Mouse (Mus musculus) liver, postnatal 0 days (tissue): ENCODE results near the gene Pcbd1. TPM values are rescaled to one million over a fixed set of nuclear protein-coding genes. Genes with fewer than 3 reads are reported as not detected.

Experiments used
- ATAC-seq: fragments of 200-750 bp; cut with Nextera tagmentation; 2 replicates; pipeline ENCODE4 v1.8.0; 2017; ENCODE audit warnings: mild to moderate bottlenecking, moderate library complexity
- DNase-seq: peaks from one replicate; pipeline ENCODE4 v3.0.0-alpha.2; 2016
- H3K27ac ChIP-seq: fragments of 300-500 bp; sonication (generic); 2 replicates; pipeline ENCODE4 v1.5.1; 2014; ENCODE audit warnings: antibody characterized with exemption, moderate library complexity, mild to moderate bottlenecking, low read depth
- H3K27me3 ChIP-seq: fragments of 300-500 bp; sonication (generic); 2 replicates; pipeline ENCODE4 v1.6.1; 2014; ENCODE audit warnings: low read length, control low read depth, mixed read lengths; ENCODE audit not compliant: insufficient read depth
- H3K36me3 ChIP-seq: fragments of 300-500 bp; sonication (generic); replicated peaks from 2 replicates; pipeline ENCODE4 v1.6.1; 2014; ENCODE audit warnings: mild to moderate bottlenecking, control low read depth, low read length, moderate library complexity, mixed read lengths; ENCODE audit not compliant: insufficient read depth
- H3K4me1 ChIP-seq: fragments of 300-500 bp; sonication (generic); 2 replicates; pipeline ENCODE4 v1.6.1; 2014; ENCODE audit warnings: antibody characterized with exemption, mild to moderate bottlenecking, control low read depth; ENCODE audit not compliant: insufficient read depth
- H3K4me2 ChIP-seq: fragments of 300-500 bp; sonication (generic); 2 replicates; pipeline ENCODE4 v1.6.1; 2014; ENCODE audit warnings: low read depth, mild to moderate bottlenecking, low read length, moderate library complexity, mixed read lengths
- H3K4me3 ChIP-seq: fragments of 300-500 bp; sonication (generic); 2 replicates; pipeline ENCODE4 v1.5.1; 2014; ENCODE audit warnings: low read depth, low read length
- H3K9ac ChIP-seq: fragments of 300-500 bp; sonication (generic); replicated peaks from 2 replicates; pipeline ENCODE4 v1.6.1; 2014; ENCODE audit warnings: mild to moderate bottlenecking, moderate library complexity
- H3K9me3 ChIP-seq: fragments of 300-500 bp; sonication (generic); 2 replicates; pipeline ENCODE4 v1.6.1; 2016; ENCODE audit warnings: mild to moderate bottlenecking, control low read depth, low read length, mixed read lengths
- CTCF ChIP-seq: sonication (generic); IDR thresholded peaks from 2 replicates; pipeline ENCODE4 v1.5.1; 2016; ENCODE audit warnings: antibody characterized with exemption, low read depth
- EP300 ChIP-seq: IDR thresholded peaks from 2 replicates; pipeline ENCODE4 v1.6.1; 2016; ENCODE audit warnings: antibody characterized with exemption, low read depth, mild to moderate bottlenecking
- WGBS: fragments of 180-500 bp; shearing (Covaris S2); extraction: QIAGEN DNeasy Blood & Tissue Kit; methylation state at CpG from one replicate; pipeline ENCODE4 v1.1.7; 2014; ENCODE audit not compliant: insufficient replicate concordance; 5-methylcytosine and 5-hydroxymethylcytosine counted together
- polyA plus RNA-seq: library from polyadenylated mRNA; unstranded; fragments of >200 nt; fragmentation: Nextera tagmentation; extraction: Ambion mirVana; gene quantifications from 2 replicates; pipeline ENCODE4 v1.2.1, GENCODE M21; 2015

Gene Pcbd1
- polyA plus RNA-seq, 1 experiment from 2014 or later: 333 TPM

- 50% methylated on average over 3 of the region's 3 CpGs for WGBS
- Histone ChIP-seq H3K9ac (0 out of 2 replicates have a peak overlapping the region, but pooled peaks have one; percentile 21), H3K27me3 (no peaks in the 10 kb centered on the region), H3K4me1 (peaks cover 19% of the 10 kb centered on the region), H3K4me2 (peak overlapping the region; percentile 11), H3K9me3 (no peaks in the 10 kb centered on the region), H3K36me3 (peaks cover 14% of the 10 kb centered on the region), H3K4me3 (peak overlapping the region; percentile 5; the same call in 1 of the 2 replicates), H3K27ac (peak overlapping the region; percentile 64)
- DNase-seq (no peak), ATAC-seq (peak; percentile 90)
- TF ChIP-seq EP300 (peak; percentile 86), CTCF (no peak)
Measured at GRCm38 (mm10) chr10:61123276-61123913, 34.3 kb downstream of the Pcbd1 start.

- peak overlapping the region; percentile 11; the same call in 1 of the 2 replicates for H3K4me2 ChIP-seq
- H3K4me1 ChIP-seq: peaks cover 26% of the 10 kb centered on the region
- DNase-seq: no peak
- H3K4me3 ChIP-seq: no peak overlapping the region
- H3K27me3 ChIP-seq: no peaks in the 10 kb centered on the region
- no peaks in the 10 kb centered on the region for H3K9me3 ChIP-seq
- ATAC-seq: no peak
- TF ChIP-seq CTCF (no peak), EP300 (peak; percentile 63)
- no peak overlapping the region for H3K9ac ChIP-seq
- WGBS: 53% methylated on average over 2 of the region's 2 CpGs
- H3K36me3 ChIP-seq: peaks cover 12% of the 10 kb centered on the region
- peak overlapping the region; percentile 64; the same call in 1 of the 2 replicates for H3K27ac ChIP-seq
Measured at GRCm38 (mm10) chr10:61124462-61124861, 35.3 kb downstream of the Pcbd1 start.

GRCm38 (mm10) chr10:61128701-61129365 lies 39.7 kb downstream of the Pcbd1 start:
- Histone ChIP-seq H3K27me3 (no peaks in the 10 kb centered on the region), H3K36me3 (no peaks in the 10 kb centered on the region; the same call in 1 of the 2 replicates), H3K27ac (no peak overlapping the region), H3K4me3 (no peak overlapping the region), H3K4me2 (0 out of 2 replicates have a peak overlapping the region, but pooled peaks have one; percentile 2), H3K9me3 (no peaks in the 10 kb centered on the region), H3K9ac (no peak overlapping the region), H3K4me1 (peaks cover 20% of the 10 kb centered on the region)
- TF ChIP-seq CTCF (no peak), EP300 (no peak)
- peak; percentile 47; the same call in 1 of the 2 replicates for ATAC-seq
- DNase-seq: no peak
- 53% methylated on average over 1 of the region's 1 CpGs for WGBS

GRCm38 (mm10) chr10:61130959-61131358 lies 41.8 kb downstream of the Pcbd1 start:
- no peak for ATAC-seq
- H3K4me1 ChIP-seq: peaks cover 19% of the 10 kb centered on the region
- no peaks in the 10 kb centered on the region for H3K9me3 ChIP-seq
- DNase-seq: no peak
- no peaks in the 10 kb centered on the region for H3K27me3 ChIP-seq
- no peak overlapping the region for H3K4me2 ChIP-seq
- no peaks in the 10 kb centered on the region; the same call in 1 of the 2 replicates for H3K36me3 ChIP-seq
- 75% methylated on average over 3 of the region's 3 CpGs for WGBS
- TF ChIP-seq EP300 (no peak), CTCF (no peak)
- H3K9ac ChIP-seq: no peak overlapping the region
- H3K4me3 ChIP-seq: no peak overlapping the region
- no peak overlapping the region for H3K27ac ChIP-seq

- Histone ChIP-seq H3K4me1 (peaks cover 16% of the 10 kb centered on the region), H3K27me3 (no peaks in the 10 kb centered on the region), H3K4me3 (no peak overlapping the region), H3K9ac (no peak overlapping the region), H3K9me3 (no peaks in the 10 kb centered on the region), H3K4me2 (no peak overlapping the region), H3K36me3 (no peaks in the 10 kb centered on the region), H3K27ac (no peak overlapping the region)
- DNase-seq (no peak), ATAC-seq (no peak)
- 65% methylated on average over 4 of the region's 4 CpGs for WGBS
- TF ChIP-seq CTCF: no peak
- no peak for TF ChIP-seq EP300
Measured at GRCm38 (mm10) chr10:61134041-61134440, 44.9 kb downstream of the Pcbd1 start.

GRCm38 (mm10) chr10:61135226-61135839 lies 46.2 kb downstream of the Pcbd1 start:
- WGBS: 23% methylated on average over 3 of the region's 3 CpGs
- DNase-seq: no peak
- H3K27ac ChIP-seq: peak overlapping the region; percentile 35; the same call in 1 of the 2 replicates

More at GRCm38 (mm10) chr10:61135226-61135839, 46.2 kb downstream of the Pcbd1 start:
- H3K4me2 ChIP-seq: no peak overlapping the region
- no peak for TF ChIP-seq EP300
- no peak for TF ChIP-seq CTCF
- ATAC-seq: no peak
- H3K4me3 ChIP-seq: no peak overlapping the region
- no peaks in the 10 kb centered on the region for H3K27me3 ChIP-seq
- H3K9ac ChIP-seq: no peak overlapping the region
- no peaks in the 10 kb centered on the region for H3K9me3 ChIP-seq
- no peaks in the 10 kb centered on the region; the same call in 1 of the 2 replicates for H3K36me3 ChIP-seq
- peaks cover 13% of the 10 kb centered on the region for H3K4me1 ChIP-seq
